Mouse (Mus musculus) G1E (cell line): ENCODE measurements around the gene Ankra2. TPM values are rescaled to one million over a fixed set of nuclear protein-coding genes. Genes with fewer than 3 reads are reported as not detected.

Source experiments
- ATAC-seq: 2 replicates; pipeline ENCODE4 v1.8.0; 2016; ENCODE audit warnings: mild to moderate bottlenecking; ENCODE audit not compliant: insufficient number of reproducible peaks, poor library complexity, low FRiP score, severe bottlenecking; ENCODE audit errors: extremely low read depth
- DNase-seq: peaks from one replicate; pipeline ENCODE4 v3.0.0; 2012; ENCODE audit warnings: low spot score
- H3K27me3 ChIP-seq: 2 replicates; pipeline ENCODE4 v1.6.1; 2012; ENCODE audit warnings: mild to moderate bottlenecking, low read length, inconsistent platforms; ENCODE audit not compliant: insufficient read depth
- H3K36me3 ChIP-seq: replicated peaks from 2 replicates; pipeline ENCODE3; 2012; ENCODE audit warnings: mild to moderate bottlenecking, inconsistent platforms
- H3K4me1 ChIP-seq: 2 replicates; pipeline ENCODE4 v1.6.1; 2012; ENCODE audit warnings: low read depth, low read length, inconsistent platforms, mixed read lengths; ENCODE audit not compliant: insufficient read depth
- H3K4me3 ChIP-seq: 2 replicates; pipeline ENCODE4 v1.5.1; 2012; ENCODE audit warnings: low read depth, mild to moderate bottlenecking, inconsistent platforms, low read length, moderate library complexity, mixed read lengths
- H3K9me3 ChIP-seq: replicated peaks from 2 replicates; pipeline ENCODE4 v1.6.1; 2012; ENCODE audit warnings: inconsistent platforms
- CTCF ChIP-seq: IDR thresholded peaks from 2 replicates; pipeline ENCODE4 v1.5.1; 2012; ENCODE audit warnings: low read depth, low read length, inconsistent platforms, mixed read lengths
- GATA1 ChIP-seq: IDR thresholded peaks from 2 replicates; pipeline ENCODE4 v1.6.1; 2012; ENCODE audit warnings: borderline replicate concordance, low read length, inconsistent platforms, mixed read lengths
- GATA2 ChIP-seq: IDR thresholded peaks from 2 replicates; pipeline ENCODE4 v1.6.1; 2012; ENCODE audit warnings: low read depth, low read length, inconsistent platforms, borderline replicate concordance
- POLR2AphosphoS5 ChIP-seq: IDR thresholded peaks from 2 replicates; pipeline ENCODE4 v1.6.1; 2012; ENCODE audit warnings: low read depth, low read length, inconsistent platforms; ENCODE audit not compliant: insufficient replicate concordance
- TAL1 ChIP-seq: conservative IDR thresholded peaks from 2 replicates; pipeline ENCODE4 v1.6.1; 2012; ENCODE audit warnings: low read depth, low read length, inconsistent platforms, mixed read lengths
- polyA plus RNA-seq: library from polyadenylated mRNA; stranded (reverse); fragments of >175 nt; gene quantifications from 2 replicates; pipeline ENCODE4 v1.2.3, GENCODE M21; 2012
- total RNA-seq, 2 experiments: library from RNA; stranded (forward) in 1 of 2; stranded (reverse) in 1 of 2; fragments of 200-1000 nt in 1 of 2; fragments of >200 nt in 1 of 2; fragmentation: Nextera tagmentation in 1 of 2; gene quantifications; 2 replicates each; pipeline ENCODE4 v1.2.3; 2014 to 2017

Ankra2 gene
- total and polyA plus RNA-seq, 3 experiments, result 16.3 to 53.0 (median 29.0) TPM

DNA sequence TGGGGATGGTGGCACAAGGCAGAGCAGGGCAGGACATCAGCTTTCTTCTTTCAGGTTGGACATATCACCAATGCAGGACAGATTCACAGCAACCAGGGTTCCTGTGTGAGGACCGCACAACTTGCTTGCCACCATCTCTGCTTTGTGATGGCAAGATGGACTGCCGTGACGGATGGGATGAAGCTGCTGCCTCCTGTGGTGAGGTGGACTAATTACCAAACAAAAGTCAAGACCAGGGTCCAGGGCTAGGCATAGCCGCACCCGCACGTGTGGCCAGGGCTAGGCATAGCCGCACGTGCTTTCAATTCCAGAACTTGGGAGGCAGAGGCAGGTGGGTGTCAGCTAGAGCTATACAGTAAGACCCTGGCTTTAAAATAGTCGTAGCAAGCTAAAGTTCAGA, 42.4 kb downstream of the Ankra2 start:
- Histone ChIP-seq H3K27me3 (peaks cover 8% of the 10 kb centered on the region; the same call in 1 of the 2 replicates), H3K36me3 (peaks cover 30% of the 10 kb centered on the region), H3K9me3 (no peaks in the 10 kb centered on the region), H3K4me1 (peaks cover 3% of the 10 kb centered on the region; the same call in 1 of the 2 replicates), H3K4me3 (no peak overlapping the region)
- ATAC-seq (no peak), DNase-seq (no peak)
- TF ChIP-seq POLR2AphosphoS5, result no peak

DNA sequence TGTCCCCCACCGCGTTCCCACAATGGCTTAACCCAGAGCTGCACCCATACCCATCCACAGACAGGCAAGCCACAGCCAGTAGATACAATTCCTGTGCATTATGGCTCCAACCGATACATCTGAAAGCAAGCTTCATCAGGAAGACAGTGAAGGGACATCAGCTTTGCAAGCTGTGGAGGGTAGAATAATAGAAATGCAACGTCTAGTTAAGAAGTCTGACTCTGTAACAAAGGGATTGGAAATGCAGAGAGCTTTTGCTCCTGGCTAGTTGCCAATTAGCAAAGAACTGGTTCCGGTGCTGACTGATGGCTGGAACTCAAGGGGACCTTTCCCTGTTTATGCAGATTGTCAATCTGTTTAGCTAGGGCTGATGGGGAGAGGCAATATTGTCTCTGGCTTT, 43.5 kb downstream of the Ankra2 start:
- ATAC-seq (no peak), DNase-seq (no peak)
- H3K27me3 ChIP-seq, result peaks cover 8% of the 10 kb centered on the region; the same call in 1 of the 2 replicates
- no peak for TF ChIP-seq CTCF
- H3K4me3 ChIP-seq, result no peak overlapping the region
- peaks cover 11% of the 10 kb centered on the region; the same call in 1 of the 2 replicates for H3K4me1 ChIP-seq
- peaks cover 41% of the 10 kb centered on the region for H3K36me3 ChIP-seq
- H3K9me3 ChIP-seq, result no peaks in the 10 kb centered on the region

DNA sequence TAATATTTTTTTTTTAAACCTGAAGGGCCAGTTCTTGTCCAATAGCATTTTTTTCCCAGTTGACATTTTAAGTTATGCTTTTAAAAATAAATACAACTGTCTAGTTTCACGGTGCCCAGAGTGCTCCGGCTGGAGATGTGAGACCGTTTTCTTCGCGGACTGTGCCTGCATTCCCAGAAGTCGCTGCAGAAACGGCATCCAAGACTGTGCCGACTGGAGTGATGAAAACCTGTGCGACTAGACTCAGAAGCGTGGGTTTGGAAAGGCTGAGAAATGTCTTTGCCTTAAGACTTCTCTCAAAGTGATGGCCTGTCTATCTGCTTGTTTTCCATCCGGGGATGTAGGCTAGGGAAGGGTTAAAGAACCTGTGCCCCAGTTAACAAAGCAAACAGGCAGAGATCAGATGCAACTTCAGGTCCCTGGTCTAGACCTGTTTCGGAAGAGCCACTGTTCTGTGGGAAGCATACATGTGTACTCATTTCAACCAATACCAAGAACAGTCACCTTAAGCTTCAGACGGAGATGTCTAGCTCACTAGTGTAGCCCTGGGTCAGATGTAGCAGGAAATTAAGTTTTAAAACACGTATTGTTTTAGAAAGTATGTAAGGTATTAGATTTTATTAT, 44.1 kb downstream of the Ankra2 start:
- H3K36me3 ChIP-seq, result peaks cover 47% of the 10 kb centered on the region
- DNase-seq, result no peak

DNA sequence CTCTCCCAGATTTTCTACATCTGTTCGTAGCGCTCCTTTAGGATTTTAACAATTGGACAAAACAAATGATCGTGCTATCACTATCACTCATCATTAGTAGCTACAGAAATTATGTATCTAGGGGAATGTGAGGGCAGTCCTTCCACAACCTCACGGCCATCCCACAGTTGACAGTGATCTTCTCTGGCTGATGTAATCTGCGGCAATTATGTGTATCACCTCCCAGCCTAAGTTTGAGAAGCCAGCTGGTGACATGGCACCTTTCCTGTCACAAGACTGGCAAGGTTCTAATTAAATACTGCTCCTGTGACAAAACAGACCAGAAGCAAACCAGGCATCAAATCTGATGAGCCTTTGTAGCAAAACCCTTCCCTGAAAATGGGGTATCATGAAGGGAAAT, 45.1 kb downstream of the Ankra2 start:
- Histone ChIP-seq H3K36me3 (peaks cover 58% of the 10 kb centered on the region), H3K9me3 (no peaks in the 10 kb centered on the region), H3K27me3 (peaks cover 5% of the 10 kb centered on the region; the same call in 1 of the 2 replicates), H3K4me3 (no peak overlapping the region), H3K4me1 (peaks cover 26% of the 10 kb centered on the region)
- DNase-seq (no peak), ATAC-seq (no peak)
- TF ChIP-seq GATA2, result no peak
- no peak for TF ChIP-seq POLR2AphosphoS5
- TF ChIP-seq GATA1, result no peak
- no peak for TF ChIP-seq CTCF
- TF ChIP-seq TAL1, result no peak

More for the DNA sequence above, 44.1 kb downstream of the Ankra2 start:
- H3K9me3 ChIP-seq, result no peaks in the 10 kb centered on the region
- H3K4me1 ChIP-seq, result peaks cover 17% of the 10 kb centered on the region
- peaks cover 5% of the 10 kb centered on the region; the same call in 1 of the 2 replicates for H3K27me3 ChIP-seq
- no peak for ATAC-seq
- TF ChIP-seq TAL1, result no peak
- TF ChIP-seq GATA2, result no peak
- TF ChIP-seq GATA1, result no peak
- no peak for TF ChIP-seq CTCF
- TF ChIP-seq POLR2AphosphoS5, result no peak
- no peak overlapping the region for H3K4me3 ChIP-seq

DNA sequence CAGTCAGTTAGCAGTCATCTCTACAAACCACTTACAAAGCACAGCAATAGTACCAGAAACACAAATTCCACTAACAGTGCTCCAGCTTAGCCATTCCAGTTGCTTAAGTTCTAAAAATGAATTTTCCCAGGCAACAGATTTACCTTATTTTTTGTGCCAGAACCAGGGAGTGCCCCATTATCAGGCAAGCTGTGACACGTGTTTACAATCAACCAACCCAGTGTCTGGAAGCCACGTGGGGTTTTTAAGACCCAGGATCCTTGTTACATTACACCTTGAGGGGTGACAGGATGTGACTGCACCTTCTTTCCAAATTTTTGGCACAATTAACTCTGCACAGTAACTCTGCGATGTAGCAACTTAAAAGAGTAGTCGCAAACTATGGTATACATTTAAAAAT, 45.9 kb downstream of the Ankra2 start:
- H3K27me3 ChIP-seq, result peaks cover 4% of the 10 kb centered on the region; the same call in 1 of the 2 replicates
- H3K9me3 ChIP-seq, result no peaks in the 10 kb centered on the region
- peaks cover 65% of the 10 kb centered on the region for H3K36me3 ChIP-seq
- ATAC-seq (no peak), DNase-seq (no peak)
- TF ChIP-seq CTCF, result no peak
- TF ChIP-seq POLR2AphosphoS5, result no peak
- TF ChIP-seq GATA1, result no peak
- TF ChIP-seq TAL1, result no peak
- no peak for TF ChIP-seq GATA2
- peaks cover 32% of the 10 kb centered on the region for H3K4me1 ChIP-seq
- no peak overlapping the region for H3K4me3 ChIP-seq

DNA sequence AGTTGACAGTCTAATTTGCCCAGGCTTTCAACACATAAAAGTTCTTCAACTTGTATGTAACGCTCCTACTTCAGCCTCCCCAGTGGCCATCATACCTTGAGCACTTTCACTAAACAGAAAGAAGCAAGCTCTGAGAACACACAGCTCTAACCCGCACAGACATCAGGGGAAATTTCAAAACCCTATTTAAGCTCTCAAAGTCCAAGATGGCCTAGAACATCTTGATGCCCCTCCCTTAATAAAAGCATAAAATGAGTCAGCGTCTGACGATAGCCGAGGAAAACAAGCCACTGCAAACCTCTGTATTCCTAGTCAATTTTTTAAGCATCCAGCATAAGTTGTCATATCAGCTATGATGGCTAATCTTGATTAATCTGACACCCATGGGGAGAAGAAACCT, 48.7 kb downstream of the Ankra2 start:
- Histone ChIP-seq H3K36me3 (peaks cover 79% of the 10 kb centered on the region), H3K27me3 (no peaks in the 10 kb centered on the region), H3K4me3 (no peak overlapping the region), H3K4me1 (peaks cover 46% of the 10 kb centered on the region), H3K9me3 (no peaks in the 10 kb centered on the region)
- TF ChIP-seq POLR2AphosphoS5, result no peak
- no peak for TF ChIP-seq GATA1
- TF ChIP-seq CTCF, result no peak
- TF ChIP-seq TAL1, result no peak
- no peak for TF ChIP-seq GATA2
- ATAC-seq (no peak), DNase-seq (no peak)

DNA sequence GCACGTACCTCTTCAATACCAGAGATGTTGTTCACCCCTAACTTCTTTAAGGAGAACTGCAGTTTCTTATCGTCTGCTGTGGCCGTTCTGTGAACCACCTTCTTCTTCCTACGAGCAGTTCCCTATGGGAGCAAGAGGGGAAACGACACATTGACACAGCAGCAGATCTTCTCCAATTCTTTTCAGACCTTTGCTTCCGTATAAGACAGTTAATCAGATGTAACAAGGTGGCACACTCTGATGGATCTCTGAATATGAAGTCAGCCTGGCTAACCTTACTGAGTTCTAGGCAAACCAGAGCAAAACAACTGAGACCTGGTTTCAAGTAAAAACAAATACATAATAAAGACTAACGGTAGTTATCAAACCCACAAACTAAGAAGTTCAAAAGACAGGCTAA, 50.8 kb downstream of the Ankra2 start:
- Histone ChIP-seq H3K9me3 (no peaks in the 10 kb centered on the region), H3K4me3 (no peak overlapping the region; the same call in 1 of the 2 replicates), H3K4me1 (peaks cover 43% of the 10 kb centered on the region), H3K36me3 (peaks cover 62% of the 10 kb centered on the region), H3K27me3 (no peaks in the 10 kb centered on the region)
- TF ChIP-seq GATA1 (no peak), POLR2AphosphoS5 (no peak), TAL1 (no peak), GATA2 (no peak), CTCF (no peak)
- ATAC-seq, result no peak
- DNase-seq, result no peak
